Mouse (Mus musculus) CH12.LX (cell line): ENCODE data around the gene Cilp.

Experiments
- BHLHE40 ChIP-seq: IDR thresholded peaks from 2 replicates; pipeline ENCODE4 v1.6.1; 2011; ENCODE audit warnings: mild to moderate bottlenecking, low read depth, low read length, improper control_type of control experiment
- CHD1 ChIP-seq: IDR thresholded peaks from 2 replicates; pipeline ENCODE4 v1.6.1; 2012; ENCODE audit warnings: low read depth, low read length, improper control_type of control experiment, inconsistent platforms
- CHD2 ChIP-seq: IDR thresholded peaks from 2 replicates; pipeline ENCODE4 v1.6.1; 2011; ENCODE audit warnings: low read length, improper control_type of control experiment
- CTCF ChIP-seq, 2 experiments: IDR thresholded peaks in 1 of 2; conservative IDR thresholded peaks in 1 of 2; 2 replicates each; pipeline ENCODE4 v1.5.1; 2011 to 2012; ENCODE audit warnings: low read depth in 2 of 2, low read length in 2 of 2, improper control_type of control experiment in 1 of 2, inconsistent platforms in 1 of 2, mild to moderate bottlenecking in 1 of 2, moderate library complexity in 1 of 2
- ETS1 ChIP-seq: conservative IDR thresholded peaks from 2 replicates; pipeline ENCODE4 v1.6.1; 2012; ENCODE audit warnings: low read depth, mild to moderate bottlenecking, inconsistent platforms, low read length, improper control_type of control experiment, moderate library complexity
- HCFC1 ChIP-seq: IDR thresholded peaks from 2 replicates; pipeline ENCODE4 v1.6.1; 2012; ENCODE audit warnings: low read depth, mild to moderate bottlenecking, inconsistent platforms, low read length, improper control_type of control experiment
- MAZ ChIP-seq: IDR thresholded peaks from 2 replicates; pipeline ENCODE4 v1.6.1; 2012; ENCODE audit warnings: low read depth, mild to moderate bottlenecking, inconsistent platforms, low read length, improper control_type of control experiment, moderate library complexity
- POLR2A ChIP-seq: IDR thresholded peaks from 2 replicates; pipeline ENCODE4 v1.6.1; 2011; ENCODE audit warnings: low read depth, mild to moderate bottlenecking, improper control_type of control experiment, low read length
- POLR2AphosphoS2 ChIP-seq: IDR thresholded peaks from 2 replicates; pipeline ENCODE4 v1.6.1; 2011; ENCODE audit warnings: low read depth, low read length, improper control_type of control experiment
- RAD21 ChIP-seq: IDR thresholded peaks from 2 replicates; pipeline ENCODE4 v1.6.1; 2011; ENCODE audit warnings: low read depth, mild to moderate bottlenecking, low read length, improper control_type of control experiment, moderate library complexity
- USF2 ChIP-seq: conservative IDR thresholded peaks from 2 replicates; pipeline ENCODE4 v1.6.1; 2011; ENCODE audit warnings: low read depth, low read length, improper control_type of control experiment
- ZC3H11A ChIP-seq: IDR thresholded peaks from 2 replicates; pipeline ENCODE4 v1.6.1; 2012; ENCODE audit warnings: low read depth, mild to moderate bottlenecking, inconsistent platforms, low read length, improper control_type of control experiment

- TF ChIP-seq CHD2 (no peak), RAD21 (no peak), CTCF (conservative IDR thresholded peaks at IDR 0.05 in 1 of 2, IDR thresholded peaks at IDR 0.05 in 1 of 2; ENCODE audit: low read depth in 2 of 2, low read length in 2 of 2) (no peak), USF2 (no peak), ZC3H11A (no peak), POLR2A (no peak), HCFC1 (no peak), MAZ (no peak), CHD1 (no peak), BHLHE40 (no peak), ETS1 (no peak), POLR2AphosphoS2 (no peak)
Measured at GRCm38 (mm10) chr9:65262641-65263120, 2.3 kb upstream of the Cilp start.
